Mouse (Mus musculus) CH12.LX (cell line): ENCODE measurements around the gene Itprip. TPM values are rescaled to one million over a fixed set of nuclear protein-coding genes. Genes with fewer than 3 reads are reported as not detected.

Experiments used
- DNase-seq: peaks from one replicate; pipeline ENCODE4 v3.0.0-alpha.2; 2013; ENCODE audit errors: extremely low read depth
- H3K27ac ChIP-seq: 2 replicates; pipeline ENCODE4 v1.5.1; 2012; ENCODE audit warnings: low read depth, mild to moderate bottlenecking, control low read depth, moderate library complexity; ENCODE audit not compliant: insufficient read depth
- H3K27me3 ChIP-seq: replicated peaks from 2 replicates; pipeline ENCODE3; 2012; ENCODE audit warnings: inconsistent platforms
- H3K36me3 ChIP-seq, 2 experiments: replicated peaks in 1 of 2; 2 replicates each; pipeline versions ENCODE3 to v1.6.1; 2012; ENCODE audit warnings: inconsistent platforms in 1 of 2, low read length in 1 of 2, mild to moderate bottlenecking in 1 of 2, mixed read lengths in 1 of 2, moderate library complexity in 1 of 2; ENCODE audit not compliant: control insufficient read depth in 1 of 2, insufficient read depth in 1 of 2
- H3K4me1 ChIP-seq, 2 experiments: 2 replicates each; pipeline ENCODE4 v1.6.1; 2012; ENCODE audit warnings: inconsistent platforms in 1 of 2, moderate library complexity in 1 of 2; ENCODE audit not compliant: insufficient read depth in 2 of 2, control insufficient read depth in 1 of 2
- H3K4me2 ChIP-seq: 2 replicates; pipeline ENCODE4 v1.6.1; 2012; ENCODE audit warnings: low read depth, mild to moderate bottlenecking, control low read depth; ENCODE audit not compliant: poor library complexity, insufficient read depth, severe bottlenecking
- H3K4me3 ChIP-seq, 3 experiments: fragments of 150-350 bp in 1 of 3; sonication (generic) in 1 of 3; replicated peaks in 1 of 3; 2 replicates each; pipeline versions ENCODE3 to v1.5.1; 2011 to 2012; ENCODE audit warnings: low read depth in 2 of 3, low read length in 2 of 3, mild to moderate bottlenecking in 2 of 3, moderate library complexity in 2 of 3, control low read depth in 1 of 3, improper control_type of control experiment in 1 of 3, inconsistent platforms in 1 of 3, mixed read lengths in 1 of 3; ENCODE audit not compliant: poor library complexity in 1 of 3
- H3K79me2 ChIP-seq: replicated peaks from 2 replicates; pipeline ENCODE4 v1.6.1; 2012; ENCODE audit warnings: mild to moderate bottlenecking, moderate library complexity; ENCODE audit not compliant: control insufficient read depth, poor library complexity, insufficient read depth, severe bottlenecking; ENCODE audit errors: extremely low read depth
- H3K9ac ChIP-seq: 2 replicates; pipeline ENCODE4 v1.6.1; 2012; ENCODE audit warnings: low read depth, mild to moderate bottlenecking, control low read depth, moderate library complexity; ENCODE audit not compliant: insufficient read depth
- H3K9me3 ChIP-seq: replicated peaks from 2 replicates; pipeline ENCODE3; 2012; ENCODE audit warnings: low read length, inconsistent platforms, mixed read lengths
- E2F4 ChIP-seq: IDR thresholded peaks from 2 replicates; pipeline ENCODE4 v1.6.1; 2011; ENCODE audit warnings: low read depth, low read length, improper control_type of control experiment; ENCODE audit not compliant: insufficient replicate concordance
- EP300 ChIP-seq: IDR thresholded peaks from 2 replicates; pipeline ENCODE4 v1.6.1; 2011; ENCODE audit warnings: low read length, improper control_type of control experiment
- ETS1 ChIP-seq: conservative IDR thresholded peaks from 2 replicates; pipeline ENCODE4 v1.6.1; 2012; ENCODE audit warnings: low read depth, mild to moderate bottlenecking, inconsistent platforms, low read length, improper control_type of control experiment, moderate library complexity
- GABPA ChIP-seq: IDR thresholded peaks from 2 replicates; pipeline ENCODE4 v1.6.1; 2012; ENCODE audit warnings: low read depth, low read length, improper control_type of control experiment, inconsistent platforms; ENCODE audit not compliant: insufficient replicate concordance
- HCFC1 ChIP-seq: IDR thresholded peaks from 2 replicates; pipeline ENCODE4 v1.6.1; 2012; ENCODE audit warnings: low read depth, mild to moderate bottlenecking, inconsistent platforms, low read length, improper control_type of control experiment
- JUN ChIP-seq: IDR thresholded peaks from 2 replicates; pipeline ENCODE4 v1.6.1; 2011; ENCODE audit warnings: low read depth, mild to moderate bottlenecking, low read length, improper control_type of control experiment, moderate library complexity; ENCODE audit not compliant: insufficient read depth
- KAT2A ChIP-seq: IDR thresholded peaks from 2 replicates; pipeline ENCODE4 v1.6.1; 2012; ENCODE audit warnings: low read length, improper control_type of control experiment, inconsistent platforms; ENCODE audit not compliant: insufficient replicate concordance
- MAFK ChIP-seq: IDR thresholded peaks from 2 replicates; pipeline ENCODE4 v1.6.1; 2011; ENCODE audit warnings: low read length, improper control_type of control experiment; ENCODE audit not compliant: insufficient replicate concordance
- MAX ChIP-seq: IDR thresholded peaks from 2 replicates; pipeline ENCODE4 v1.6.1; 2011; ENCODE audit warnings: low read length, improper control_type of control experiment
- MAZ ChIP-seq: IDR thresholded peaks from 2 replicates; pipeline ENCODE4 v1.6.1; 2012; ENCODE audit warnings: low read depth, mild to moderate bottlenecking, inconsistent platforms, low read length, improper control_type of control experiment, moderate library complexity
- MEF2A ChIP-seq: IDR thresholded peaks from 2 replicates; pipeline ENCODE4 v1.6.1; 2014; ENCODE audit warnings: low read depth, mild to moderate bottlenecking, inconsistent platforms, low read length, improper control_type of control experiment, borderline replicate concordance
- MXI1 ChIP-seq: IDR thresholded peaks from 2 replicates; pipeline ENCODE4 v1.6.1; 2011; ENCODE audit warnings: mild to moderate bottlenecking, low read depth, low read length, improper control_type of control experiment
- NELFE ChIP-seq: IDR thresholded peaks from 2 replicates; pipeline ENCODE4 v1.6.1; 2011; ENCODE audit warnings: low read depth, low read length, improper control_type of control experiment
- POLR2A ChIP-seq: IDR thresholded peaks from 2 replicates; pipeline ENCODE4 v1.6.1; 2011; ENCODE audit warnings: low read depth, mild to moderate bottlenecking, improper control_type of control experiment, low read length
- RCOR1 ChIP-seq: conservative IDR thresholded peaks from 2 replicates; pipeline ENCODE4 v1.6.1; 2012; ENCODE audit warnings: low read depth, mild to moderate bottlenecking, inconsistent platforms, low read length, improper control_type of control experiment
- SMC3 ChIP-seq: IDR thresholded peaks from 2 replicates; pipeline ENCODE4 v1.6.1; 2011; ENCODE audit warnings: low read depth, low read length, improper control_type of control experiment
- TBP ChIP-seq: conservative IDR thresholded peaks from 2 replicates; pipeline ENCODE4 v1.6.1; 2011; ENCODE audit warnings: low read depth, low read length, improper control_type of control experiment
- UBTF ChIP-seq: IDR thresholded peaks from 2 replicates; pipeline ENCODE4 v1.6.1; 2012; ENCODE audit warnings: low read depth, mild to moderate bottlenecking, inconsistent platforms, low read length, improper control_type of control experiment, moderate library complexity
- USF1 ChIP-seq: IDR thresholded peaks from 2 replicates; pipeline ENCODE4 v1.6.1; 2014; ENCODE audit warnings: low read depth, mild to moderate bottlenecking, inconsistent platforms, low read length, improper control_type of control experiment
- ZMIZ1 ChIP-seq: IDR thresholded peaks from 2 replicates; pipeline ENCODE4 v1.6.1; 2012; ENCODE audit warnings: low read depth, mild to moderate bottlenecking, inconsistent platforms, low read length, improper control_type of control experiment
- ZNF384 ChIP-seq: IDR thresholded peaks from 2 replicates; pipeline ENCODE4 v1.6.1; 2012; ENCODE audit warnings: low read depth, low read length, improper control_type of control experiment, inconsistent platforms
- dilution Hi-C: fragments of 300-500 bp; cut with MboI; formaldehyde crosslinking; loops from 2 replicates; pipeline ENCODE4 v1.14.3; 2020; ENCODE audit warnings: low sequenced_read_pairs; ENCODE audit not compliant: extremely low pct_unique_long_range_greater_than_20kb, extremely low pct_ligation_motif_present
- in situ Hi-C: fragments of 300-500 bp; cut with MboI; formaldehyde crosslinking; loops from 3 replicates; pipeline ENCODE4 v1.14.3; 2019; ENCODE audit warnings: low sequenced_read_pairs, low pct_ligation_motif_present, low pct_unique_long_range_greater_than_20kb, mixed read lengths
- polyA plus RNA-seq: library from polyadenylated mRNA; unstranded; fragments of >175 nt; gene quantifications from 2 replicates; pipeline ENCODE4 v1.2.1, GENCODE M21; 2012; ENCODE audit warnings: low read depth; ENCODE audit not compliant: insufficient read length
- total RNA-seq, 2 experiments: library from RNA; depleted of rRNA; stranded (reverse); fragments of 300-350 nt in 1 of 2; fragments of >200 nt in 1 of 2; gene quantifications; 2 replicates each; pipeline ENCODE4 v1.2.3; 2012 to 2014

Itprip gene
- total and polyA plus RNA-seq, 3 experiments: 9.5 to 10.9 (median 9.9) TPM

GRCm38 (mm10) chr19:47898472-47899079 lies 20.5 kb downstream of the Itprip start:
- Histone ChIP-seq H3K79me2 (no peaks in the 10 kb centered on the region), H3K4me2 (no peak overlapping the region), H3K9ac (no peak overlapping the region), H3K9me3 (no peaks in the 10 kb centered on the region), H3K27ac (no peak overlapping the region), H3K4me3 (no peak overlapping the region), H3K4me1 (peaks cover 0 to 6% of the 10 kb centered on the region in 2 experiments; a peak in 2 of 4 replicates), H3K27me3 (no peaks in the 10 kb centered on the region), H3K36me3 (peaks cover 42 to 95% of the 10 kb centered on the region in 2 experiments)
- in situ Hi-C loops (no loop called here), dilution Hi-C loops (no loop called here)
- no peak for DNase-seq
- TF ChIP-seq RCOR1 (no peak), EP300 (no peak), KAT2A (no peak), TBP (no peak), ETS1 (no peak), GABPA (no peak), HCFC1 (no peak), MAX (no peak), E2F4 (no peak), SMC3 (no peak), ZMIZ1 (no peak), MXI1 (no peak), JUN (no peak), POLR2A (no peak), ZNF384 (no peak), USF1 (no peak), NELFE (no peak)

GRCm38 (mm10) chr19:47893092-47893491 lies 26.0 kb downstream of the Itprip start:
- Histone ChIP-seq H3K4me2 (no peak overlapping the region), H3K27ac (no peak overlapping the region), H3K4me3 (no peak overlapping the region), H3K36me3 (peaks cover 35 to 58% of the 10 kb centered on the region in 2 experiments), H3K79me2 (no peaks in the 10 kb centered on the region), H3K4me1 (peaks cover 8 to 23% of the 10 kb centered on the region in 2 experiments), H3K27me3 (no peaks in the 10 kb centered on the region), H3K9me3 (no peaks in the 10 kb centered on the region), H3K9ac (no peak overlapping the region)
- TF ChIP-seq MAZ (no peak), UBTF (no peak), POLR2A (no peak), MEF2A (no peak), MAFK (no peak)
- dilution Hi-C loops: no loop called here
- DNase-seq: no peak
- in situ Hi-C loops: no loop called here
